Mouse (Mus musculus): Measurements from ENCODE around the gene Trim66. TPM values are rescaled to one million over a fixed set of nuclear protein-coding genes. Genes with fewer than 3 reads are reported as not detected.

Trim66 gene
- polyA plus RNA-seq, 1 experiment from 2014 or later, result not detected

- no peak for ATAC-seq (ENCODE audit: low FRiP score, low TSS enrichment)
- no peak overlapping the region for H3K9ac ChIP-seq (replicated peaks; ENCODE audit: low read length)
- 90% methylated on average over 4 of the region's 4 CpGs for WGBS
- H3K4me2 ChIP-seq (replicated peaks; ENCODE audit: low read depth, low read length), result no peak overlapping the region
- H3K4me1 ChIP-seq (ENCODE audit: insufficient read depth, low read length), result no peaks in the 10 kb centered on the region
- no peaks in the 10 kb centered on the region for H3K9me3 ChIP-seq (ENCODE audit: low read length)
- peaks cover 26% of the 10 kb centered on the region for H3K36me3 ChIP-seq (ENCODE audit: insufficient read depth, low read length)
- no peaks in the 10 kb centered on the region for H3K27me3 ChIP-seq (ENCODE audit: insufficient read depth, low read length)
- no peak overlapping the region for H3K4me3 ChIP-seq (ENCODE audit: low read length)
- no peak overlapping the region for H3K27ac ChIP-seq (ENCODE audit: low read length)
Measured at GRCm38 (mm10) chr7:109533888-109534287, 26.0 kb upstream of the Trim66 start.

- H3K27ac ChIP-seq (ENCODE audit: low read length), result no peak overlapping the region
- H3K4me3 ChIP-seq (ENCODE audit: low read length), result no peak overlapping the region
- no peak overlapping the region for H3K4me2 ChIP-seq (replicated peaks; ENCODE audit: low read depth, low read length)
- WGBS, result 76% methylated on average over 4 of the region's 4 CpGs
- no peaks in the 10 kb centered on the region for H3K4me1 ChIP-seq (ENCODE audit: insufficient read depth, low read length)
- no peaks in the 10 kb centered on the region for H3K27me3 ChIP-seq (ENCODE audit: insufficient read depth, low read length)
- no peak for ATAC-seq (ENCODE audit: low FRiP score, low TSS enrichment)
- no peak overlapping the region for H3K9ac ChIP-seq (replicated peaks; ENCODE audit: low read length)
- H3K36me3 ChIP-seq (ENCODE audit: insufficient read depth, low read length), result peaks cover 26% of the 10 kb centered on the region
- H3K9me3 ChIP-seq (ENCODE audit: low read length), result no peaks in the 10 kb centered on the region
Measured at GRCm38 (mm10) chr7:109533129-109533528, 25.2 kb upstream of the Trim66 start.

GRCm38 (mm10) chr7:109532691-109533090 is 24.8 kb upstream of the Trim66 start:
- H3K9me3 ChIP-seq (ENCODE audit: low read length), result no peaks in the 10 kb centered on the region
- H3K4me1 ChIP-seq (ENCODE audit: insufficient read depth, low read length), result no peaks in the 10 kb centered on the region
- H3K9ac ChIP-seq (replicated peaks; ENCODE audit: low read length), result no peak overlapping the region; the same call in 1 of the 2 replicates
- H3K27me3 ChIP-seq (ENCODE audit: insufficient read depth, low read length), result no peaks in the 10 kb centered on the region
- 66% methylated on average over 3 of the region's 3 CpGs for WGBS
- no peak overlapping the region for H3K4me2 ChIP-seq (replicated peaks; ENCODE audit: low read depth, low read length)
- no peak for ATAC-seq (ENCODE audit: low FRiP score, low TSS enrichment)
- no peak overlapping the region for H3K4me3 ChIP-seq (ENCODE audit: low read length)
- no peak overlapping the region for H3K27ac ChIP-seq (ENCODE audit: low read length)
- peaks cover 26% of the 10 kb centered on the region for H3K36me3 ChIP-seq (ENCODE audit: insufficient read depth, low read length)

- no peak for ATAC-seq (ENCODE audit: low FRiP score, low TSS enrichment)
- Histone ChIP-seq H3K36me3 (ENCODE audit: insufficient read depth, low read length) (peaks cover 26% of the 10 kb centered on the region), H3K9ac (replicated peaks; ENCODE audit: low read length) (no peak overlapping the region), H3K4me3 (ENCODE audit: low read length) (no peak overlapping the region), H3K27me3 (ENCODE audit: insufficient read depth, low read length) (no peaks in the 10 kb centered on the region), H3K27ac (ENCODE audit: low read length) (no peak overlapping the region), H3K9me3 (ENCODE audit: low read length) (no peaks in the 10 kb centered on the region), H3K4me1 (ENCODE audit: insufficient read depth, low read length) (no peaks in the 10 kb centered on the region), H3K4me2 (replicated peaks; ENCODE audit: low read depth, low read length) (no peak overlapping the region)
- 81% methylated on average over 5 of the region's 5 CpGs for WGBS
Measured at GRCm38 (mm10) chr7:109531501-109531900, 23.6 kb upstream of the Trim66 start.

- Histone ChIP-seq H3K27ac (ENCODE audit: low read length) (no peak overlapping the region), H3K4me2 (replicated peaks; ENCODE audit: low read depth, low read length) (no peak overlapping the region)
Measured at GRCm38 (mm10) chr7:109529741-109530140, 21.8 kb upstream of the Trim66 start.

GRCm38 (mm10) chr7:109528356-109528755 is 20.4 kb upstream of the Trim66 start:
- Histone ChIP-seq H3K4me3 (ENCODE audit: low read length) (no peak overlapping the region), H3K9me3 (ENCODE audit: low read length) (no peaks in the 10 kb centered on the region), H3K27me3 (ENCODE audit: insufficient read depth, low read length) (no peaks in the 10 kb centered on the region), H3K4me1 (ENCODE audit: insufficient read depth, low read length) (no peaks in the 10 kb centered on the region), H3K27ac (ENCODE audit: low read length) (no peak overlapping the region), H3K36me3 (ENCODE audit: insufficient read depth, low read length) (peaks cover 39% of the 10 kb centered on the region), H3K9ac (replicated peaks; ENCODE audit: low read length) (no peak overlapping the region), H3K4me2 (replicated peaks; ENCODE audit: low read depth, low read length) (no peak overlapping the region)
- peak; percentile 73 for ATAC-seq (ENCODE audit: low FRiP score, low TSS enrichment)
- 11% methylated on average over 3 of the region's 3 CpGs for WGBS

More at GRCm38 (mm10) chr7:109529741-109530140, 21.8 kb upstream of the Trim66 start:
- no peaks in the 10 kb centered on the region for H3K4me1 ChIP-seq (ENCODE audit: insufficient read depth, low read length)
- no peaks in the 10 kb centered on the region for H3K27me3 ChIP-seq (ENCODE audit: insufficient read depth, low read length)
- H3K4me3 ChIP-seq (ENCODE audit: low read length), result no peak overlapping the region
- H3K9ac ChIP-seq (replicated peaks; ENCODE audit: low read length), result no peak overlapping the region
- WGBS, result 88% methylated on average over 2 of the region's 2 CpGs
- peaks cover 31% of the 10 kb centered on the region for H3K36me3 ChIP-seq (ENCODE audit: insufficient read depth, low read length)
- no peak for ATAC-seq (ENCODE audit: low FRiP score, low TSS enrichment)
- no peaks in the 10 kb centered on the region for H3K9me3 ChIP-seq (ENCODE audit: low read length)

GRCm38 (mm10) chr7:109527536-109527935 is 19.6 kb upstream of the Trim66 start:
- peaks cover 43% of the 10 kb centered on the region for H3K36me3 ChIP-seq (ENCODE audit: insufficient read depth, low read length)
- 66% methylated on average over 3 of the region's 3 CpGs for WGBS
- H3K27me3 ChIP-seq (ENCODE audit: insufficient read depth, low read length), result no peaks in the 10 kb centered on the region
- H3K4me3 ChIP-seq (ENCODE audit: low read length), result no peak overlapping the region
- ATAC-seq (ENCODE audit: low FRiP score, low TSS enrichment), result no peak
- H3K27ac ChIP-seq (ENCODE audit: low read length), result no peak overlapping the region
- H3K4me2 ChIP-seq (replicated peaks; ENCODE audit: low read depth, low read length), result no peak overlapping the region
- no peak overlapping the region for H3K9ac ChIP-seq (replicated peaks; ENCODE audit: low read length)
- H3K4me1 ChIP-seq (ENCODE audit: insufficient read depth, low read length), result no peaks in the 10 kb centered on the region
- H3K9me3 ChIP-seq (ENCODE audit: low read length), result no peaks in the 10 kb centered on the region

GRCm38 (mm10) chr7:109525740-109526663 is 18.1 kb upstream of the Trim66 start:
- Histone ChIP-seq H3K4me2 (replicated peaks; ENCODE audit: low read depth, low read length) (no peak overlapping the region), H3K27ac (ENCODE audit: low read length) (peak overlapping the region; percentile 54; the same call in 1 of the 2 replicates), H3K36me3 (ENCODE audit: insufficient read depth, low read length) (peaks cover 53% of the 10 kb centered on the region), H3K4me1 (ENCODE audit: insufficient read depth, low read length) (peaks cover 7% of the 10 kb centered on the region), H3K9ac (replicated peaks; ENCODE audit: low read length) (no peak overlapping the region), H3K4me3 (ENCODE audit: low read length) (no peak overlapping the region), H3K9me3 (ENCODE audit: low read length) (no peaks in the 10 kb centered on the region), H3K27me3 (ENCODE audit: insufficient read depth, low read length) (no peaks in the 10 kb centered on the region)
- 0 out of 2 replicates have a peak, but pooled peaks have one; percentile 14 for ATAC-seq (ENCODE audit: low FRiP score, low TSS enrichment)
- WGBS, result 67% methylated on average over 16 of the region's 16 CpGs

GRCm38 (mm10) chr7:109524763-109525162 is 16.8 kb upstream of the Trim66 start:
- peaks cover 18% of the 10 kb centered on the region for H3K4me1 ChIP-seq (ENCODE audit: insufficient read depth, low read length)
- no peak overlapping the region for H3K27ac ChIP-seq (ENCODE audit: low read length)

GRCm38 (mm10) chr7:109524442-109524744 is 16.5 kb upstream of the Trim66 start:
- peaks cover 18% of the 10 kb centered on the region for H3K4me1 ChIP-seq (ENCODE audit: insufficient read depth, low read length)
- peaks cover 52% of the 10 kb centered on the region for H3K36me3 ChIP-seq (ENCODE audit: insufficient read depth, low read length)
- ATAC-seq (ENCODE audit: low FRiP score, low TSS enrichment), result no peak
- H3K4me3 ChIP-seq (ENCODE audit: low read length), result no peak overlapping the region
- H3K27ac ChIP-seq (ENCODE audit: low read length), result no peak overlapping the region
- no peak overlapping the region for H3K4me2 ChIP-seq (replicated peaks; ENCODE audit: low read depth, low read length)
- no peaks in the 10 kb centered on the region for H3K9me3 ChIP-seq (ENCODE audit: low read length)
- no peak overlapping the region for H3K9ac ChIP-seq (replicated peaks; ENCODE audit: low read length)
- no peaks in the 10 kb centered on the region for H3K27me3 ChIP-seq (ENCODE audit: insufficient read depth, low read length)

More at GRCm38 (mm10) chr7:109524763-109525162, 16.8 kb upstream of the Trim66 start:
- no peak for ATAC-seq (ENCODE audit: low FRiP score, low TSS enrichment)
- Histone ChIP-seq H3K4me3 (ENCODE audit: low read length) (no peak overlapping the region), H3K27me3 (ENCODE audit: insufficient read depth, low read length) (no peaks in the 10 kb centered on the region), H3K36me3 (ENCODE audit: insufficient read depth, low read length) (peaks cover 52% of the 10 kb centered on the region), H3K9me3 (ENCODE audit: low read length) (no peaks in the 10 kb centered on the region), H3K9ac (replicated peaks; ENCODE audit: low read length) (no peak overlapping the region), H3K4me2 (replicated peaks; ENCODE audit: low read depth, low read length) (no peak overlapping the region)
- 81% methylated on average over 3 of the region's 3 CpGs for WGBS
